Mouse (Mus musculus) embryonic facial prominence, embryonic 13.5 days (tissue): ENCODE data around the gene Acvrl1. TPM values are rescaled to one million over a fixed set of nuclear protein-coding genes. Genes with fewer than 3 reads are reported as not detected.

Source experiments
- ATAC-seq: fragments of 200-750 bp; cut with Nextera tagmentation; 2 replicates; pipeline ENCODE4 v1.8.0; 2017; ENCODE audit warnings: low read depth; ENCODE audit not compliant: insufficient number of reproducible peaks, insufficient read depth, low FRiP score, low TSS enrichment
- H3K27ac ChIP-seq: fragments of 300-500 bp; sonication (generic); 2 replicates; pipeline ENCODE4 v1.5.1; 2015; ENCODE audit warnings: moderate library complexity, mild to moderate bottlenecking, inconsistent platforms
- H3K27me3 ChIP-seq: fragments of 300-500 bp; sonication (generic); 2 replicates; pipeline ENCODE4 v1.6.1; 2015; ENCODE audit warnings: mild to moderate bottlenecking, inconsistent platforms
- H3K36me3 ChIP-seq: fragments of 300-500 bp; sonication (generic); 2 replicates; pipeline ENCODE4 v1.6.1; 2015; ENCODE audit warnings: mild to moderate bottlenecking, inconsistent platforms
- H3K4me1 ChIP-seq: fragments of 300-500 bp; sonication (generic); 2 replicates; pipeline ENCODE4 v1.6.1; 2015; ENCODE audit warnings: inconsistent platforms
- H3K4me2 ChIP-seq: fragments of 300-500 bp; sonication (generic); 2 replicates; pipeline ENCODE4 v1.6.1; 2015; ENCODE audit warnings: moderate library complexity, mild to moderate bottlenecking, inconsistent platforms
- H3K4me3 ChIP-seq: fragments of 300-500 bp; sonication (generic); 2 replicates; pipeline ENCODE4 v1.5.1; 2015; ENCODE audit warnings: mild to moderate bottlenecking, inconsistent platforms
- H3K9ac ChIP-seq: fragments of 300-500 bp; sonication (generic); 2 replicates; pipeline ENCODE4 v1.6.1; 2015; ENCODE audit warnings: mild to moderate bottlenecking, inconsistent platforms
- H3K9me3 ChIP-seq: fragments of 300-500 bp; sonication (generic); 2 replicates; pipeline ENCODE4 v1.6.1; 2016; ENCODE audit warnings: inconsistent platforms
- WGBS: fragments of 180-500 bp; shearing (Covaris S2); methylation state at CpG from one replicate; pipeline ENCODE4 v1.1.7; 2015; ENCODE audit warnings: mixed read lengths; 5-methylcytosine and 5-hydroxymethylcytosine counted together
- polyA plus RNA-seq: library from polyadenylated mRNA; unstranded; fragments of >200 nt; fragmentation: Nextera tagmentation; extraction: Ambion mirVana; gene quantifications from 2 replicates; pipeline ENCODE4 v1.2.1, GENCODE M21; 2015

Gene Acvrl1
- polyA plus RNA-seq, 1 experiment from 2014 or later, result 9.9 TPM

GRCm38 (mm10) chr15:101145424-101146099, 17.2 kb downstream of the Acvrl1 start:
- peaks cover 64% of the 10 kb centered on the region for H3K4me1 ChIP-seq
- peak overlapping the region; percentile 52 for H3K4me2 ChIP-seq
- H3K4me3 ChIP-seq, result peak overlapping the region; percentile 20
- H3K27ac ChIP-seq, result peak overlapping the region; percentile 70
- H3K9ac ChIP-seq, result peak overlapping the region; percentile 38; the same call in 1 of the 2 replicates
- no peaks in the 10 kb centered on the region for H3K36me3 ChIP-seq
- WGBS, result 10% methylated on average over 19 of the region's 19 CpGs
- peak; percentile 90 for ATAC-seq
- no peaks in the 10 kb centered on the region for H3K9me3 ChIP-seq
- H3K27me3 ChIP-seq, result no peaks in the 10 kb centered on the region

DNA sequence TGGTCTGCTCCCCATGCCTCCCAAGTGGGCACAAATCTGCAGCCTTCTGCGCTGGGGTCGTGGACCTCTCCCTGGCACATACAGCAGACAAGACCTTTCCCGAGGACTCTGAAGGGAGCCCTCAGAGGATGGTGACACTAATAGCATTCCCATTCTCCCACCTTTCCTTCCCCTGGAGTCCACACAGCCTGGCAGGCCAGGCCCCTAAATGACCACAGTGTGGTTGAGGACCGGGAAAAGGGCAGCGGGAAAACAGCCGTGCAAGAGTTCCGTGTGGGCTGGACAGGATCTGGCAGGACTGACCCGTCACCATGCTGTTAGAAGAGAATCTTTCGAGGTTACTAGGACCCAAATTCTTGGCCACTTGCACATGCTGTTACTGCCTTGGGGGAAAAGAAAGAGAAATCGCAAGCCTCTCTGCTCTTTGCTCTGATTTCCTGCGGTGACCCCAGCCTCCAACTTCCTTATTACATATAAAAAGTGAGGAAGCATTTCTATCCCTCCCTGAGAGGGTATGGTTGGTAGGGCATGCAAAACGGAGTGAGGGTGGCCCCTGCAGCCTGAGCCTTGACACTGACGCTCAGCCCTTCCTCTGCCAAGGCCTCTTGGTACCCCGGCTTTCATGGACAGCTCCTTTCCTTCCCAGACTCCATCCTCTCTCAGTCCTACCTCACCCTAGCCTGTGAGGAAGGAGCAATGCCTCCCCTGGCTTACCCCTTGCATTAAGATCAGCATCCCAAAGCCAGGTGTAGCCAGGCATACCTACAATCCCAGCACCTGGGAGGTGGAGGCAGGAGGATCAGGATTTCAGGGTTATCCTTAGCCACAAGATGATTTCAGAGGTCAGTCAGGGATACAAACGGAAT, 18.0 kb downstream of the Acvrl1 start:
- H3K9ac ChIP-seq, result peak overlapping the region; percentile 38; the same call in 1 of the 2 replicates
- peak overlapping the region; percentile 52; the same call in 1 of the 2 replicates for H3K4me2 ChIP-seq
- H3K27ac ChIP-seq, result peak overlapping the region; percentile 70
- no peak for ATAC-seq
- H3K4me3 ChIP-seq, result peak overlapping the region; percentile 20; the same call in 1 of the 2 replicates
- 58% methylated on average over 15 of the region's 15 CpGs for WGBS
- no peaks in the 10 kb centered on the region for H3K36me3 ChIP-seq
- no peaks in the 10 kb centered on the region for H3K27me3 ChIP-seq
- peaks cover 60% of the 10 kb centered on the region for H3K4me1 ChIP-seq
- no peaks in the 10 kb centered on the region for H3K9me3 ChIP-seq

DNA sequence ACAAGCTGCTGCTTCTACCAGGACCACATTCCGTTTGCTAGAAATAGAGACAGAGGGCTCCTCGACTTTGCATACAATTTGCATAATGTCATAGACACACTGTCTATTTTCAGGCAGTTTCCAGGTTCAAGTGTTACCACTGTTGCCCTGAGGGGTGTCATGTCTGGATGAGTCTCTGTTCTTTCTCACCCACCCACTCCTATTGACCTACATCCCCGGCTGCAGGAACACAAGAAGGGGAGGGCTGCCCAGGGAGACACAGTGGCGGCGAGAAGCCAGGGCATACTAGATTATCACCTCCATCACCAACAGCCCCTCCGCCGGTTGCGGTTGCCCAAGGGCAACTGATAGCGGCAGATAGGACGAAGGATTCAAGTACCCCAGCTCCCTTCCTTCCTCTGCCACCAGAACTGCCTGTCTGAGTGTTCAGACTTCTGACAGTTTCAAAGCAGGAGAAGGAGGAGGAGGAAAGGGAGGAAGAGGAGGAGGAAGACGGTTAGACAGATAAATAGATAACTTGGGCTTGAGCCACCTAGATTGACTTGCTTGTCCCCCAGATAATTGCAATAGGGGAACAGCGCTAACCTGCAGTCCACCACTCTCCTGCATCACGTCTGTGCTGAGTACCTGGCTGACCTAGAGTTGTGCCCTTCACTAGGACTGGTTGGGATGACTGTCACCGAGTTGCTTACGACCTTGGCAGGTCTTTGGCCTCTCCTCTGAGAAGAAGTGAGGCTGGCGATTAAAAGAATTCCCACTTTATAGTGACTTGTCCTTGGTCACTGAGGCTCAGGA, 19.0 kb downstream of the Acvrl1 start:
- Histone ChIP-seq H3K4me2 (no peak overlapping the region), H3K27ac (peak overlapping the region; percentile 18; the same call in 1 of the 2 replicates), H3K9ac (no peak overlapping the region), H3K4me3 (no peak overlapping the region), H3K4me1 (peaks cover 60% of the 10 kb centered on the region), H3K36me3 (no peaks in the 10 kb centered on the region), H3K9me3 (no peaks in the 10 kb centered on the region), H3K27me3 (no peaks in the 10 kb centered on the region)
- ATAC-seq, result no peak
- 74% methylated on average over 16 of the region's 16 CpGs for WGBS

DNA sequence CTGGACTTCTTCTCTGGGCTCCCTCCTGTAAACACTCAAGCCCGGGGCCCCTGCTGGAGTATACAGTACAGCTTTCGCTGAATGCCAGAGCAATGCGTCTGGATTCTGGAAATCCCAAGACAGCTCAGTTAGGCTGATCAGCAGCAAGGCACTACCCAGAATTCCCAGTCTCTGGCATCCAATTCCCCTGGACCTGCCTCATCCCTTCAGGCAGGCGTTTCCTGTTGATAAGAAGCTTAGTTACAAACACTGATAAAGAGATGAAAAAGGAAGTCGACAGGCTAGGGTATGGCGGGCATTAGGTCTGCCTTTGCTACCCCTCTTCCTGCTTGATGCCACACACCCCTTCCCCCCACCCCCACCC, 19.6 kb downstream of the Acvrl1 start:
- 32% methylated on average over 6 of the region's 6 CpGs for WGBS
- peak overlapping the region; percentile 18; the same call in 1 of the 2 replicates for H3K27ac ChIP-seq
- no peak overlapping the region for H3K9ac ChIP-seq
- H3K4me2 ChIP-seq, result peak overlapping the region; percentile 7; the same call in 1 of the 2 replicates
- no peak overlapping the region for H3K4me3 ChIP-seq
- ATAC-seq, result no peak
- no peaks in the 10 kb centered on the region for H3K36me3 ChIP-seq
- peaks cover 55% of the 10 kb centered on the region for H3K4me1 ChIP-seq
- no peaks in the 10 kb centered on the region for H3K27me3 ChIP-seq
- H3K9me3 ChIP-seq, result no peaks in the 10 kb centered on the region

DNA sequence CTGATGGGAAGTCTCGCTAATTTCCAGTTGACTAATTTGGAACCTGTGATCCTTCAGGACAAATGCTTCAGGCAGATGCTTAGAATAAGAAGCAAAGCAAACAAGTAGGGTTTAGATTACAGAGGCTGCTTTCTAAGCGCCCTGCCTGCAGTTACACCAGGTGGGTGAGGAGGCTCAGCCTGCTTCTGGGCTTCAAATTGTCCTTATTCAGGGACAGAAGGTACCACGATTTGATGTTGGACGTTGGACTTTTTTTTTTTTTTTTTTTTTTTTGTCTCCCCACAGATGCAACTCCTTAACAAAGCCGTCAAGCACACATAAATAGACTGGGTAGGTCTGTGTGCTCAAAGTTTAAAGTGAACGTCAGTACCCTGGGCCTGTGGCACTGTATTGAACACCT, 20.3 kb downstream of the Acvrl1 start:
- H3K27ac ChIP-seq, result no peak overlapping the region
- no peak overlapping the region for H3K4me2 ChIP-seq
- ATAC-seq, result no peak
- no peak overlapping the region for H3K4me3 ChIP-seq
- no peak overlapping the region for H3K9ac ChIP-seq
- H3K9me3 ChIP-seq, result no peaks in the 10 kb centered on the region
- no peaks in the 10 kb centered on the region for H3K36me3 ChIP-seq
- H3K4me1 ChIP-seq, result peaks cover 48% of the 10 kb centered on the region
- 45% methylated on average over 6 of the region's 6 CpGs for WGBS
- no peaks in the 10 kb centered on the region for H3K27me3 ChIP-seq

GRCm38 (mm10) chr15:101151409-101152261, 23.3 kb downstream of the Acvrl1 start:
- H3K9me3 ChIP-seq, result 0 out of 2 replicates have a peak, but pooled peaks cover 1% of the 10 kb centered on the region
- WGBS, result 79% methylated on average over 9 of the region's 9 CpGs

DNA sequence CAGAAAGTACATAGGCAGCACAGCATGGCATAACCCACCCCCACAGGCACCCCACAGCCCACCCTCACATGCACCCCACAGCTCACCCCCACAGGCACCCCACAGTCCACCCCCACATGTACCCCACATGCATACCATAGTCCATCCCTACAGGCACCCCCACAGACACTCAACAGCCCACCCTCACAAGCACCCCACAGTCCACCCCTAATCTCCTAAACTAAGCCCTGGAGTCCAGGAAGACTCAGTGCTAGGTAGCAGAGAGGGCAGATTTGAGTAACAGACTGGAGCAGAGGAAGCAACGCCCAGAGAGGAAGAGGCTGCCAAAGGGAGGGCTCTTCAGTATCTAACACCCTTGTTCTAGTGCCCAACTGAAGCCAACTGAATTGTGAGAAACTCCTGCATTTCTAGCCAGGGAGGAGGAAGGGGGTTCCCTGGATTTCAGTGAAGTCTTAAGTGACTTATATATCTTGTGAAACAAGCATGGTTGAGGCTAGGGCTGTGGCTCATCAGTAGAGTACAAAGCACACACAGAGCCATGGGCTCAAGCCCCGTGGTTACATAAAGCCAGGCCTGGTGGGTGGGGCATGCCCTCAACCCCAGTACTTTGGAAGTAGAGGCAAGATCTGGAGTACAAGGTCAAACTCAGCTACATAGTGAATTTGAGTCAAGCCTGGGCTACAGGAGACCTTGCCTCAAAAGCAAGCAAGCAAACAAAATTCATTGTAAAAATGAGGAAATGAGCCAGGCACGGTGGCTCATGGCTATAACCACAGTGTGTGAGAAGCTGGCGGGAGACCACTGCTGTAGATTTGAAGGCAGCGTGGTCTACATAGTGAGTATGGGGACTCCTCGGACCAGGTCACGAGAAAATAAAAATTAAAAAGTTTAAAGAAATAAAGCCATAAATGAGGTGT, 26.6 kb downstream of the Acvrl1 start:
- Histone ChIP-seq H3K36me3 (no peaks in the 10 kb centered on the region), H3K9ac (no peak overlapping the region), H3K4me2 (no peak overlapping the region), H3K27me3 (no peaks in the 10 kb centered on the region), H3K4me1 (peaks cover 4% of the 10 kb centered on the region), H3K27ac (no peak overlapping the region), H3K9me3 (0 out of 2 replicates have a peak, but pooled peaks cover 4% of the 10 kb centered on the region), H3K4me3 (no peak overlapping the region)
- WGBS, result 80% methylated on average over 7 of the region's 7 CpGs
- no peak for ATAC-seq

More at GRCm38 (mm10) chr15:101151409-101152261, 23.3 kb downstream of the Acvrl1 start:
- Histone ChIP-seq H3K9ac (no peak overlapping the region), H3K4me3 (no peak overlapping the region), H3K27ac (no peak overlapping the region), H3K4me2 (no peak overlapping the region), H3K4me1 (peaks cover 17% of the 10 kb centered on the region), H3K27me3 (no peaks in the 10 kb centered on the region), H3K36me3 (no peaks in the 10 kb centered on the region)
- no peak for ATAC-seq

- no peak for ATAC-seq
- Histone ChIP-seq H3K27me3 (no peaks in the 10 kb centered on the region), H3K9ac (no peak overlapping the region), H3K4me3 (no peak overlapping the region), H3K36me3 (no peaks in the 10 kb centered on the region), H3K4me2 (0 out of 2 replicates have a peak overlapping the region, but pooled peaks have one; percentile 18), H3K27ac (no peak overlapping the region), H3K4me1 (peaks cover 47% of the 10 kb centered on the region), H3K9me3 (0 out of 2 replicates have a peak, but pooled peaks cover 4% of the 10 kb centered on the region)
- WGBS, result 23% methylated on average over 1 of the region's 1 CpGs
Measured at GRCm38 (mm10) chr15:101160128-101160527, 31.8 kb downstream of the Acvrl1 start.

DNA sequence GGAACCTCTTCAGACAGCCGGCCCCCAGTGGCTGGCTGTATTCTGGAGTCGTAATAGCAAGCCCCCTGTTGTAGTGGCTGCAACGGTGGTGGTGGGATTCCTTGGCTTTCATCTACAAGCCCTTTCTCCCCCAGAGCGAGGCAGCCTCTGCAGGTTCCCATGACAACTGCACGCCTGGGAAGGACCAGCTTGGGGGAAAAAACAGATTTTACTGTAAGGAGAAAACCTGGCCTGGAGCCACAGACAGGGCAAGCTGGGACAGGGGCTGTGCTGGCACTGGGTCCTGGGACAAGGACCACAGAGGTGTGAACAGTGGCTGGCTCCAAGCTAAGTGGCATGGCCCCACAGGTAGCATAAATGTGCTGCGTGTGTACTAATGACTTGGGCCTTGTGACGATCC, 32.3 kb downstream of the Acvrl1 start:
- Histone ChIP-seq H3K27ac (peak overlapping the region; percentile 66), H3K4me1 (peaks cover 47% of the 10 kb centered on the region), H3K9ac (no peak overlapping the region), H3K4me2 (peak overlapping the region; percentile 18), H3K4me3 (no peak overlapping the region), H3K9me3 (0 out of 2 replicates have a peak, but pooled peaks cover 4% of the 10 kb centered on the region), H3K36me3 (no peaks in the 10 kb centered on the region), H3K27me3 (no peaks in the 10 kb centered on the region)
- 14% methylated on average over 7 of the region's 7 CpGs for WGBS
- ATAC-seq, result no peak

DNA sequence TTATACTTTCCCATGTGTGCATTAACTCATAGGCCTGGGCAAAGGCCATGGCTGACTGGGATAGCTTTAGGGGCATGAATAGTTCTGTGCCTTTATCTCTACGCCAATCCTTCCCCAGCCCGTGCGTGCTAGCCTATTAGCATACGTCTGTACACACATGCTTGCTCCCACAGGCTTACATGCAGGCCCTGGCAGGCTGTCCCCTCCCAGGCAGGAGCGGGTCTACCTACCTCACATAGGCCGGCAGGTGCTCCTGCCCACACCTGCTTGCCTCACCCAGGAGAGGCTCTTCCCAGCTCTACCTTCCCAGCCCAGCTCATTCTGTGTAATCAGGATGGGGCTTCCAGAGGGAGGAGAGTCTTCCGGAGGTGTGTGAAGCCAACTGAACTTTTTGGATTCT, 33.2 kb downstream of the Acvrl1 start:
- no peaks in the 10 kb centered on the region for H3K27me3 ChIP-seq
- WGBS, result 76% methylated on average over 7 of the region's 7 CpGs
- peaks cover 47% of the 10 kb centered on the region for H3K4me1 ChIP-seq
- H3K4me2 ChIP-seq, result no peak overlapping the region
- no peak for ATAC-seq
- peak overlapping the region; percentile 66 for H3K27ac ChIP-seq
- H3K36me3 ChIP-seq, result no peaks in the 10 kb centered on the region
- H3K9ac ChIP-seq, result no peak overlapping the region
- H3K9me3 ChIP-seq, result 0 out of 2 replicates have a peak, but pooled peaks cover 4% of the 10 kb centered on the region
- no peak overlapping the region for H3K4me3 ChIP-seq
